Mouse (Mus musculus): ENCODE results near the gene Otor. TPM values are rescaled to one million over a fixed set of nuclear protein-coding genes. Genes with fewer than 3 reads are reported as not detected.

Gene Otor
- polyA plus RNA-seq, 1 experiment from 2014 or later = 0.94 TPM

- H3K36me3 ChIP-seq (ENCODE audit: control insufficient read depth, insufficient read depth, low read length) = peaks cover 8% of the 10 kb centered on the region; the same call in 1 of the 2 replicates
- H3K4me2 ChIP-seq (ENCODE audit: low read depth, low read length) = peak overlapping the region; percentile 80
- peaks cover 3% of the 10 kb centered on the region; the same call in 1 of the 2 replicates for H3K4me1 ChIP-seq (ENCODE audit: control insufficient read depth, insufficient read depth, low read length)
- WGBS = 48% methylated on average over 6 of the region's 6 CpGs
- no peaks in the 10 kb centered on the region for H3K9me3 ChIP-seq (replicated peaks; ENCODE audit: control insufficient read depth, low read length)
- H3K27me3 ChIP-seq (ENCODE audit: control insufficient read depth, insufficient read depth, low read length) = no peaks in the 10 kb centered on the region
- H3K4me3 ChIP-seq (replicated peaks; ENCODE audit: low read length) = peak overlapping the region; percentile 87
- H3K27ac ChIP-seq (ENCODE audit: low read length) = no peak overlapping the region
- H3K9ac ChIP-seq (ENCODE audit: low read length) = peak overlapping the region; percentile 67
- ATAC-seq (ENCODE audit: insufficient read depth, low FRiP score) = no peak
These were observed 15.9 kb upstream of the Otor start for GRCm38 (mm10) chr2:143062432-143062811.

- Histone ChIP-seq H3K4me1 (ENCODE audit: control insufficient read depth, insufficient read depth, low read length) (peaks cover 3% of the 10 kb centered on the region; the same call in 1 of the 2 replicates), H3K4me2 (ENCODE audit: low read depth, low read length) (peak within 1 kb of the TSS; percentile 80), H3K27me3 (ENCODE audit: control insufficient read depth, insufficient read depth, low read length) (no peaks in the 10 kb centered on the region), H3K27ac (ENCODE audit: low read length) (no peak within 1 kb of the TSS), H3K9ac (ENCODE audit: low read length) (peak within 1 kb of the TSS; percentile 86), H3K9me3 (replicated peaks; ENCODE audit: control insufficient read depth, low read length) (no peaks in the 10 kb centered on the region), H3K36me3 (ENCODE audit: control insufficient read depth, insufficient read depth, low read length) (peaks cover 8% of the 10 kb centered on the region; the same call in 1 of the 2 replicates), H3K4me3 (replicated peaks; ENCODE audit: low read length) (peak within 1 kb of the TSS; percentile 87)
- peak; percentile 94 for ATAC-seq (ENCODE audit: insufficient read depth, low FRiP score)
- under 1% methylated on average over 55 of the region's 55 CpGs for WGBS
These were observed 15.2 kb upstream of the Otor start, which contains the start of gene Snrpb2 for GRCm38 (mm10) chr2:143062812-143063792. TSS of gene Snrpb2 (plus strand) at chr2:143063039.

GRCm38 (mm10) chr2:143065914-143066313, 12.4 kb upstream of the Otor start:
- no peak overlapping the region for H3K4me3 ChIP-seq (replicated peaks; ENCODE audit: low read length)
- WGBS = 98% methylated on average over 3 of the region's 3 CpGs
- H3K9me3 ChIP-seq (replicated peaks; ENCODE audit: control insufficient read depth, low read length) = no peaks in the 10 kb centered on the region
- H3K36me3 ChIP-seq (ENCODE audit: control insufficient read depth, insufficient read depth, low read length) = peaks cover 20% of the 10 kb centered on the region; the same call in 1 of the 2 replicates
- H3K4me1 ChIP-seq (ENCODE audit: control insufficient read depth, insufficient read depth, low read length) = peaks cover 3% of the 10 kb centered on the region; the same call in 1 of the 2 replicates
- no peak overlapping the region for H3K27ac ChIP-seq (ENCODE audit: low read length)
- no peak overlapping the region for H3K9ac ChIP-seq (ENCODE audit: low read length)
- H3K27me3 ChIP-seq (ENCODE audit: control insufficient read depth, insufficient read depth, low read length) = no peaks in the 10 kb centered on the region
- ATAC-seq (ENCODE audit: insufficient read depth, low FRiP score) = no peak
- no peak overlapping the region for H3K4me2 ChIP-seq (ENCODE audit: low read depth, low read length)

- Histone ChIP-seq H3K36me3 (ENCODE audit: control insufficient read depth, insufficient read depth, low read length) (no peaks in the 10 kb centered on the region), H3K27ac (ENCODE audit: low read length) (0 out of 2 replicates have a peak overlapping the region, but pooled peaks have one; percentile 1), H3K4me2 (ENCODE audit: low read depth, low read length) (0 out of 2 replicates have a peak overlapping the region, but pooled peaks have one; percentile 10)
These were observed 3.4 kb downstream of the Otor start for GRCm38 (mm10) chr2:143081693-143082092.

GRCm38 (mm10) chr2:143084852-143085397, 6.7 kb downstream of the Otor start:
- H3K4me2 ChIP-seq (ENCODE audit: low read depth, low read length) = no peak overlapping the region
- H3K4me1 ChIP-seq (ENCODE audit: control insufficient read depth, insufficient read depth, low read length) = no peaks in the 10 kb centered on the region
- H3K9ac ChIP-seq (ENCODE audit: low read length) = no peak overlapping the region
- H3K27ac ChIP-seq (ENCODE audit: low read length) = no peak overlapping the region
- WGBS = 55% methylated on average over 2 of the region's 2 CpGs
- H3K4me3 ChIP-seq (replicated peaks; ENCODE audit: low read length) = no peak overlapping the region
- ATAC-seq (ENCODE audit: insufficient read depth, low FRiP score) = no peak
- no peaks in the 10 kb centered on the region for H3K9me3 ChIP-seq (replicated peaks; ENCODE audit: control insufficient read depth, low read length)
- H3K27me3 ChIP-seq (ENCODE audit: control insufficient read depth, insufficient read depth, low read length) = no peaks in the 10 kb centered on the region
- no peaks in the 10 kb centered on the region for H3K36me3 ChIP-seq (ENCODE audit: control insufficient read depth, insufficient read depth, low read length)

More at GRCm38 (mm10) chr2:143081693-143082092, 3.4 kb downstream of the Otor start:
- H3K27me3 ChIP-seq (ENCODE audit: control insufficient read depth, insufficient read depth, low read length) = no peaks in the 10 kb centered on the region
- 35% methylated on average over 3 of the region's 3 CpGs for WGBS
- no peak overlapping the region for H3K9ac ChIP-seq (ENCODE audit: low read length)
- no peak for ATAC-seq (ENCODE audit: insufficient read depth, low FRiP score)
- H3K4me3 ChIP-seq (replicated peaks; ENCODE audit: low read length) = no peak overlapping the region
- H3K9me3 ChIP-seq (replicated peaks; ENCODE audit: control insufficient read depth, low read length) = no peaks in the 10 kb centered on the region
- H3K4me1 ChIP-seq (ENCODE audit: control insufficient read depth, insufficient read depth, low read length) = no peaks in the 10 kb centered on the region

GRCm38 (mm10) chr2:143089866-143090265, 11.6 kb downstream of the Otor start:
- ATAC-seq (ENCODE audit: insufficient read depth, low FRiP score) = no peak
- no peaks in the 10 kb centered on the region for H3K4me1 ChIP-seq (ENCODE audit: control insufficient read depth, insufficient read depth, low read length)
- no peaks in the 10 kb centered on the region for H3K9me3 ChIP-seq (replicated peaks; ENCODE audit: control insufficient read depth, low read length)
- H3K9ac ChIP-seq (ENCODE audit: low read length) = no peak overlapping the region
- H3K36me3 ChIP-seq (ENCODE audit: control insufficient read depth, insufficient read depth, low read length) = no peaks in the 10 kb centered on the region
- 56% methylated on average over 8 of the region's 8 CpGs for WGBS
- no peaks in the 10 kb centered on the region for H3K27me3 ChIP-seq (ENCODE audit: control insufficient read depth, insufficient read depth, low read length)
- no peak overlapping the region for H3K4me3 ChIP-seq (replicated peaks; ENCODE audit: low read length)
- H3K27ac ChIP-seq (ENCODE audit: low read length) = no peak overlapping the region
- no peak overlapping the region for H3K4me2 ChIP-seq (ENCODE audit: low read depth, low read length)

- Histone ChIP-seq H3K27ac (ENCODE audit: low read length) (no peak overlapping the region), H3K36me3 (ENCODE audit: control insufficient read depth, insufficient read depth, low read length) (no peaks in the 10 kb centered on the region), H3K4me1 (ENCODE audit: control insufficient read depth, insufficient read depth, low read length) (no peaks in the 10 kb centered on the region), H3K9ac (ENCODE audit: low read length) (no peak overlapping the region), H3K4me3 (replicated peaks; ENCODE audit: low read length) (no peak overlapping the region), H3K27me3 (ENCODE audit: control insufficient read depth, insufficient read depth, low read length) (no peaks in the 10 kb centered on the region), H3K9me3 (replicated peaks; ENCODE audit: control insufficient read depth, low read length) (no peaks in the 10 kb centered on the region), H3K4me2 (ENCODE audit: low read depth, low read length) (no peak overlapping the region)
- WGBS = 19% methylated on average over 6 of the region's 6 CpGs
- 0 out of 2 replicates have a peak, but pooled peaks have one; percentile 65 for ATAC-seq (ENCODE audit: insufficient read depth, low FRiP score)
These were observed 15.5 kb downstream of the Otor start for GRCm38 (mm10) chr2:143093726-143094125.

- 52% methylated on average over 6 of the region's 6 CpGs for WGBS
- Histone ChIP-seq H3K9me3 (replicated peaks; ENCODE audit: control insufficient read depth, low read length) (no peaks in the 10 kb centered on the region), H3K4me1 (ENCODE audit: control insufficient read depth, insufficient read depth, low read length) (no peaks in the 10 kb centered on the region), H3K36me3 (ENCODE audit: control insufficient read depth, insufficient read depth, low read length) (no peaks in the 10 kb centered on the region), H3K27ac (ENCODE audit: low read length) (no peak overlapping the region), H3K27me3 (ENCODE audit: control insufficient read depth, insufficient read depth, low read length) (no peaks in the 10 kb centered on the region), H3K9ac (ENCODE audit: low read length) (no peak overlapping the region), H3K4me3 (replicated peaks; ENCODE audit: low read length) (no peak overlapping the region), H3K4me2 (ENCODE audit: low read depth, low read length) (no peak overlapping the region)
- no peak for ATAC-seq (ENCODE audit: insufficient read depth, low FRiP score)
These were observed 16.5 kb downstream of the Otor start for GRCm38 (mm10) chr2:143094761-143095160.

- Histone ChIP-seq H3K27me3 (ENCODE audit: control insufficient read depth, insufficient read depth, low read length) (no peaks in the 10 kb centered on the region), H3K4me3 (replicated peaks; ENCODE audit: low read length) (no peak overlapping the region), H3K4me1 (ENCODE audit: control insufficient read depth, insufficient read depth, low read length) (no peaks in the 10 kb centered on the region), H3K36me3 (ENCODE audit: control insufficient read depth, insufficient read depth, low read length) (no peaks in the 10 kb centered on the region), H3K9me3 (replicated peaks; ENCODE audit: control insufficient read depth, low read length) (no peaks in the 10 kb centered on the region), H3K27ac (ENCODE audit: low read length) (no peak overlapping the region), H3K4me2 (ENCODE audit: low read depth, low read length) (no peak overlapping the region), H3K9ac (ENCODE audit: low read length) (no peak overlapping the region)
- peak; percentile 62; the same call in 1 of the 2 replicates for ATAC-seq (ENCODE audit: insufficient read depth, low FRiP score)
- WGBS = 53% methylated on average over 1 of the region's 1 CpGs
These were observed 18.9 kb downstream of the Otor start for GRCm38 (mm10) chr2:143097170-143097569.
